Mouse (Mus musculus): Measurements from ENCODE around the gene Il4ra. TPM values are rescaled to one million over a fixed set of nuclear protein-coding genes. Genes with fewer than 3 reads are reported as not detected.

Il4ra gene
- polyA plus RNA-seq, 1 experiment = 3.3 TPM

DNA sequence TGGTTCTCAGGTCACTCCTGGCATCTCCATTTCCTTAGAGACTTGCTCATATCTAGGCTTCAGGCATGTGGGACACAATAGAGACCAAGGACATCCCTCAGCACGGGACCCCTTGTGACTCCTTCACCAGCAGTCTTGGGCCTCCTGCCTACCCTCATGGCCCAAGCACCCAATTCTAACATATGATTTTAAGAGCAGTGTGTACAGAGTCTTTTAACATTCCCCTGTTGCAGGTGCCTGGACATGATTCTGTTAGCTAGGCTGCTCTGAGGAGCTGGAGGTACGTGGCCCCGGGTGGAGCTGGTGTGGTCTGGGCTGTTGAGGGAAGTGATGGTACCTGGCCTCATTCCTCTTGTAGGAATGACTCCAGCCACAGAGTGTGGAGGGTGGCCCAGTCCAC, 11.2 kb downstream of the Il4ra start:
- Histone ChIP-seq H3K27ac (ENCODE audit: control insufficient read depth, insufficient read depth, low read depth, low read length) (no peak overlapping the region), H3K36me3 (ENCODE audit: control insufficient read depth, insufficient read depth, low read length) (no peaks in the 10 kb centered on the region), H3K4me3 (ENCODE audit: control insufficient read depth, low read depth, low read length) (no peak overlapping the region), H3K27me3 (ENCODE audit: control insufficient read depth, insufficient read depth, low read length) (no peaks in the 10 kb centered on the region), H3K4me1 (ENCODE audit: control insufficient read depth, insufficient read depth, low read length) (peaks cover 2% of the 10 kb centered on the region; the same call in 1 of the 2 replicates)
- TF ChIP-seq CTCF (IDR thresholded peaks at IDR 0.05; ENCODE audit: control insufficient read depth, insufficient read depth, insufficient replicate concordance, low read depth, low read length) = no peak
- no peak for TF ChIP-seq POLR2A (IDR thresholded peaks at IDR 0.05; ENCODE audit: control insufficient read depth, low read depth, low read length)

DNA sequence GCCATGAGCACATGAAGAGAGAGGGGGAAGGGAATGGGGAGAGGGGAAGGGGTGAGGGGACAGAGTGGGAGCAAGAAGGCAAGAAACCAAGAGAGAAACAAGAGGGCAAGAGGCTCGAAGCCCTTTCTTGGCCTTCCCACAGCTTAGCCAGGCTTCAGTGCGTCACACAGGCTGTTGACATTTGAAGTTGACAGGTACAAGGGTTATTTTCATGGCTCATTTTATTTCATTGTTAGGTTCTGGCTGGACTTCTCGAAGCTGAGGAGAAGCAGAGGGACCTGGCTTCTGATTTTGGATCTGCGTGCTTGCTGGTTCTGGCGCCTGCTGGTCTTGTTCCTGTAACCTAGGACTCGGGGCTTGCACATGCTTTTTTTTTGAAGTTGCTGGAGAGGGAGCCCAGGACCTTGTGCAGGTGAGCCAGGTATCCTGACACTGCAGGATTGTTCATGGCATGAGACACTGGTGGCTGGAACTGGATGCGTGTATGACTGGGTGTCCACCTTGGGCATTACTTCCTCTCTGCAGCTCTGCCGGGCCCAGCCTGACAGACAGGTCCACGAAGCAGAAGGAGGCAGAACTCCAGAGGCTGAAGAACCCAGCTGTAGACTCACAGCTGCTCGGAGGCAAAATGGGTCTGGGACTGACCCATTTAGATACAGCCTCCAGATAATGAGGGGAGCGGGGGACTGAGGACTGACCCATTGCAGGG, 12.6 kb downstream of the Il4ra start:
- no peaks in the 10 kb centered on the region for H3K27me3 ChIP-seq (ENCODE audit: control insufficient read depth, insufficient read depth, low read length)
- no peak overlapping the region for H3K4me3 ChIP-seq (ENCODE audit: control insufficient read depth, low read depth, low read length)
- peaks cover 2% of the 10 kb centered on the region; the same call in 1 of the 2 replicates for H3K4me1 ChIP-seq (ENCODE audit: control insufficient read depth, insufficient read depth, low read length)
- no peaks in the 10 kb centered on the region for H3K36me3 ChIP-seq (ENCODE audit: control insufficient read depth, insufficient read depth, low read length)
- TF ChIP-seq CTCF (IDR thresholded peaks at IDR 0.05; ENCODE audit: control insufficient read depth, insufficient read depth, insufficient replicate concordance, low read depth, low read length) = no peak
- TF ChIP-seq POLR2A (IDR thresholded peaks at IDR 0.05; ENCODE audit: control insufficient read depth, low read depth, low read length) = no peak
- H3K27ac ChIP-seq (ENCODE audit: control insufficient read depth, insufficient read depth, low read depth, low read length) = no peak overlapping the region

DNA sequence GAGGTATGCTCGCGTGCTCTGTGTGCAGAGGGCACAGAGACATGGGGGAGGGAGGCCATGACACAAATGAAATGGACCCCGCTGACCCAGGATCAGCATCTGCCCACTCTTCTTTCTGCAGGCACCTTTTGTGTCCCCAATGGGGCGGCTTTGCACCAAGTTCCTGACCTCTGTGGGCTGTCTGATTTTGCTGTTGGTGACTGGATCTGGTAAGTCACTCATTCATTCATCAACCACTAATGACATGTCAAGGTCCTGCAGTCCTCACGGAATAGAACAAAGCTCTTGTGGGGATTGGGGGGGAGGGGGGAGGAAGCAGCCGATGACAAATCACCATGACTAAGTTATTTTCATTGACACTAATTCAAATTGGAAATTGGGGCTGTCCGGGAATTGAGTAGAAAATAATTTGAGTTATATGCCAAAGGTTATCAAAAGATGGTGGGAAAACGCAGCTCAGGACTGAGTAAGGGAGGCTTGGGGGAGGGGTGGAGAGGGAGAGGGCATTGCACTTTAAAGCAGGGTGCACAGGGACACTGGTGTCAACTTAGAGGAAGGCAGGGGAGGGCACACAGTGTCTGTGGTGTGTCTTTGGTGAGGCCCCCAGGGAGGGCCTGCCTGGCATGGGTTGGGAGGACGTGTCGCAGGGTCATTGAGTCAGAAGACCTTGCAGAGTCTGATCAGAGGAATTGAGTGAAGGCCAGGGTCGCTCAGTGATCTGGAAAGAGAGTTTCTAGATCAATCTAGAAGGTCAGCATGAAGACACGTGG, 13.8 kb downstream of the Il4ra start:
- H3K36me3 ChIP-seq (ENCODE audit: control insufficient read depth, insufficient read depth, low read length) = no peaks in the 10 kb centered on the region
- no peaks in the 10 kb centered on the region for H3K27me3 ChIP-seq (ENCODE audit: control insufficient read depth, insufficient read depth, low read length)
- no peak overlapping the region for H3K4me3 ChIP-seq (ENCODE audit: control insufficient read depth, low read depth, low read length)
- H3K4me1 ChIP-seq (ENCODE audit: control insufficient read depth, insufficient read depth, low read length) = no peaks in the 10 kb centered on the region; the same call in 1 of the 2 replicates
- H3K27ac ChIP-seq (ENCODE audit: control insufficient read depth, insufficient read depth, low read depth, low read length) = no peak overlapping the region
- no peak for TF ChIP-seq CTCF (IDR thresholded peaks at IDR 0.05; ENCODE audit: control insufficient read depth, insufficient read depth, insufficient replicate concordance, low read depth, low read length)
- TF ChIP-seq POLR2A (IDR thresholded peaks at IDR 0.05; ENCODE audit: control insufficient read depth, low read depth, low read length) = no peak

DNA sequence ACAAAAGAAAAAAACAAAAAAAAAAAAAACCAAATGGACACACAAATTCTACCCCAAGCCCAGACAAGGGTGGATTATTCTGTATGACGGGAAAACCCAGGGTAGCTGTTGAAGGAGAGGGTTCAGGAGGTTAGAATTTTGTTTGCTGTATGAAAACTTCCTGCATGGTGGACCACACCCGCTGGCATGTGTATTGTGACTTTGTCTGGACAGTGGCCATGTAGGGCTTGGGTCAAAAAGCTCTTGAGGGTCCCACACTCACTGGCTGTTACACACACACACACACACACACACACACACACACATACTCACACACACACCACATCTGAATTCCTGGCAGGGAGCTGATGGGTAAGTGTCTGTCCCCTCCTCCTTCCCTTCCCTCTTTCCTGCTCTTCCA, 14.5 kb downstream of the Il4ra start:
- no peaks in the 10 kb centered on the region for H3K4me1 ChIP-seq (ENCODE audit: control insufficient read depth, insufficient read depth, low read length)
- no peak overlapping the region; the same call in 1 of the 2 replicates for H3K4me3 ChIP-seq (ENCODE audit: control insufficient read depth, low read depth, low read length)
- H3K27me3 ChIP-seq (ENCODE audit: control insufficient read depth, insufficient read depth, low read length) = no peaks in the 10 kb centered on the region
- TF ChIP-seq POLR2A (IDR thresholded peaks at IDR 0.05; ENCODE audit: control insufficient read depth, low read depth, low read length) (no peak), CTCF (IDR thresholded peaks at IDR 0.05; ENCODE audit: control insufficient read depth, insufficient read depth, insufficient replicate concordance, low read depth, low read length) (no peak)
- H3K27ac ChIP-seq (ENCODE audit: control insufficient read depth, insufficient read depth, low read depth, low read length) = no peak overlapping the region
- H3K36me3 ChIP-seq (ENCODE audit: control insufficient read depth, insufficient read depth, low read length) = no peaks in the 10 kb centered on the region

DNA sequence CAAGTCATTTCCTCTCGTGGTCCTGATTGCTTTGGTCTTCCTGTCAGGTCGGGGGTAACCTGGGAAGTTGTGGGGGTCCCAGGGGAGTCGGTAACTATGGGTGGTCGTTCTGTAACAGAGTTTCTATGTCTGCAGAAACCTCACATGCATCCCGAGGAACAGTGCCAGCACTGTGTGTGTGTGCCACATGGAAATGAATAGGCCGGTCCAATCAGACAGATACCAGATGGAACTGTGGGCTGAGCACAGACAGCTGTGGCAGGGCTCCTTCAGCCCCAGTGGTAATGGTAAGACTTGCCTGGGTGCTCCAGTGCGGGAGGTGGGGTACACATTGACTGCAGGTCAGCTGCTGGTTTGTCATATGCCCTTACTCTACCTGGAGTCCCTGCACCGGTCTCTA, 17.0 kb downstream of the Il4ra start:
- H3K4me3 ChIP-seq (ENCODE audit: control insufficient read depth, low read depth, low read length) = no peak overlapping the region
- TF ChIP-seq POLR2A (IDR thresholded peaks at IDR 0.05; ENCODE audit: control insufficient read depth, low read depth, low read length) (no peak), CTCF (IDR thresholded peaks at IDR 0.05; ENCODE audit: control insufficient read depth, insufficient read depth, insufficient replicate concordance, low read depth, low read length) (no peak)
- H3K36me3 ChIP-seq (ENCODE audit: control insufficient read depth, insufficient read depth, low read length) = no peaks in the 10 kb centered on the region
- H3K4me1 ChIP-seq (ENCODE audit: control insufficient read depth, insufficient read depth, low read length) = no peaks in the 10 kb centered on the region
- no peaks in the 10 kb centered on the region for H3K27me3 ChIP-seq (ENCODE audit: control insufficient read depth, insufficient read depth, low read length)
- no peak overlapping the region for H3K27ac ChIP-seq (ENCODE audit: control insufficient read depth, insufficient read depth, low read depth, low read length)

DNA sequence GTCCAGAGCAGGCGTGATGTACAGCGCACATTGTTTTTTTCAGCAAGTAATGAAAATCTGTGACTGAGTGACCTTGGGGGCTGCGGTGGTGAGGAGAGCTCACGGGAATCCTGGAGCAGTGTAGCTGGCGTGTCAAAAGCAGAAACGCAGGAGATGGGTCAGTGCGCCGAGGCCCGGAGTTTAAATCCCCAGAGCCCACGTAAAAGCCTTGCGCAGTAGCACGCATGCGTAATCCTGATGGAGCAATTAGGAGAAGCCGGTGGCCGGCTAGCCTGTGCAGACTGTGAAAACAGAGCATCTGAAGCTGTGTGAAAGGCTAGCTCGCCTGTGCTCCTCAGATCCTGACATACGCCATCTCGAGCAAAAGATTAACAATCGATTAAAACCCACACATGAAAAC, 20.0 kb downstream of the Il4ra start:
- no peaks in the 10 kb centered on the region for H3K36me3 ChIP-seq (ENCODE audit: control insufficient read depth, insufficient read depth, low read length)
- H3K4me3 ChIP-seq (ENCODE audit: control insufficient read depth, low read depth, low read length) = no peak overlapping the region
- no peak overlapping the region for H3K27ac ChIP-seq (ENCODE audit: control insufficient read depth, insufficient read depth, low read depth, low read length)
- H3K4me1 ChIP-seq (ENCODE audit: control insufficient read depth, insufficient read depth, low read length) = no peaks in the 10 kb centered on the region
- no peaks in the 10 kb centered on the region for H3K27me3 ChIP-seq (ENCODE audit: control insufficient read depth, insufficient read depth, low read length)
- no peak for TF ChIP-seq CTCF (IDR thresholded peaks at IDR 0.05; ENCODE audit: control insufficient read depth, insufficient read depth, insufficient replicate concordance, low read depth, low read length)
- TF ChIP-seq POLR2A (IDR thresholded peaks at IDR 0.05; ENCODE audit: control insufficient read depth, low read depth, low read length) = no peak

DNA sequence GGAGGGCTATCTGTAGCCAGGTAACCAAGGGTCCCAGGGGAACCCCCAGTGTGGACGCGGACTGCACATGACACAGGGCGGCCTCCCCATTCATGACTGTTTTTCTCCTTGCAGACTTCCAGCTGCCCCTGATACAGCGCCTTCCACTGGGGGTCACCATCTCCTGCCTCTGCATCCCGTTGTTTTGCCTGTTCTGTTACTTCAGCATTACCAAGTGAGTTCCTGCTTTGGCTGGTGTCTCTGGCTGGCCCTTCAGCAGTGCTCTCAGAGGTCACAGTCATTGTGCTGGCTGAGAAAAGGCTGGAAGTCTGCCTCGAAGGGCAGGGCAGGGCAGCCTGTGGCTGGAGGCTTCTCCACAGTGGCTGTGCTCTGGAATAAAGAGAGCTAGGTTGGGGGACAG, 20.8 kb downstream of the Il4ra start:
- no peaks in the 10 kb centered on the region for H3K4me1 ChIP-seq (ENCODE audit: control insufficient read depth, insufficient read depth, low read length)
- H3K4me3 ChIP-seq (ENCODE audit: control insufficient read depth, low read depth, low read length) = no peak overlapping the region
- H3K27me3 ChIP-seq (ENCODE audit: control insufficient read depth, insufficient read depth, low read length) = no peaks in the 10 kb centered on the region
- no peak overlapping the region for H3K27ac ChIP-seq (ENCODE audit: control insufficient read depth, insufficient read depth, low read depth, low read length)
- H3K36me3 ChIP-seq (ENCODE audit: control insufficient read depth, insufficient read depth, low read length) = no peaks in the 10 kb centered on the region
- TF ChIP-seq POLR2A (IDR thresholded peaks at IDR 0.05; ENCODE audit: control insufficient read depth, low read depth, low read length) (no peak), CTCF (IDR thresholded peaks at IDR 0.05; ENCODE audit: control insufficient read depth, insufficient read depth, insufficient replicate concordance, low read depth, low read length) (no peak)

Data from testis, adult 2 months (tissue).